Mouse (Mus musculus) neural tube, embryonic 15.5 days (tissue): ENCODE measurements at regions not wholly inside any gene's neighbourhood (a gene's known extent, or its start where the extent isn't known, plus 50 kb on each side); places are given as distances from the start of the nearest gene placed in this dataset.

ENCODE experiments used
- ATAC-seq: fragments of 200-750 bp; cut with Nextera tagmentation; 2 replicates; pipeline ENCODE4 v1.8.0; 2017; ENCODE audit warnings: mild to moderate bottlenecking, moderate TSS enrichment, moderate library complexity; ENCODE audit not compliant: low FRiP score
- H3K27ac ChIP-seq: fragments of 300-500 bp; sonication (generic); replicated peaks from 2 replicates; pipeline ENCODE4 v1.5.1; 2015; ENCODE audit warnings: mild to moderate bottlenecking, inconsistent platforms
- H3K27me3 ChIP-seq: fragments of 300-500 bp; sonication (generic); replicated peaks from 2 replicates; pipeline ENCODE4 v1.6.1; 2015; ENCODE audit warnings: inconsistent platforms
- H3K36me3 ChIP-seq: fragments of 300-500 bp; sonication (generic); 2 replicates; pipeline ENCODE4 v1.6.1; 2015; ENCODE audit warnings: inconsistent platforms
- H3K4me1 ChIP-seq: fragments of 300-500 bp; sonication (generic); 2 replicates; pipeline ENCODE4 v1.6.1; 2015; ENCODE audit warnings: inconsistent platforms
- H3K4me2 ChIP-seq: fragments of 300-500 bp; sonication (generic); 2 replicates; pipeline ENCODE4 v1.6.1; 2015; ENCODE audit warnings: inconsistent platforms, mild to moderate bottlenecking, moderate library complexity
- H3K4me3 ChIP-seq: fragments of 300-500 bp; sonication (generic); replicated peaks from 2 replicates; pipeline ENCODE4 v1.5.1; 2015; ENCODE audit warnings: mild to moderate bottlenecking, inconsistent platforms
- H3K9ac ChIP-seq: fragments of 300-500 bp; sonication (generic); replicated peaks from 2 replicates; pipeline ENCODE4 v1.6.1; 2015; ENCODE audit warnings: mild to moderate bottlenecking, inconsistent platforms
- H3K9me3 ChIP-seq: fragments of 300-500 bp; sonication (generic); replicated peaks from 2 replicates; pipeline ENCODE4 v1.6.1; 2016; ENCODE audit warnings: inconsistent platforms
- WGBS: fragments of 180-500 bp; shearing (Covaris S2); methylation state at CpG from one replicate; pipeline ENCODE4 v1.1.7; 2015; ENCODE audit warnings: mixed read lengths; 5-methylcytosine and 5-hydroxymethylcytosine counted together

DNA sequence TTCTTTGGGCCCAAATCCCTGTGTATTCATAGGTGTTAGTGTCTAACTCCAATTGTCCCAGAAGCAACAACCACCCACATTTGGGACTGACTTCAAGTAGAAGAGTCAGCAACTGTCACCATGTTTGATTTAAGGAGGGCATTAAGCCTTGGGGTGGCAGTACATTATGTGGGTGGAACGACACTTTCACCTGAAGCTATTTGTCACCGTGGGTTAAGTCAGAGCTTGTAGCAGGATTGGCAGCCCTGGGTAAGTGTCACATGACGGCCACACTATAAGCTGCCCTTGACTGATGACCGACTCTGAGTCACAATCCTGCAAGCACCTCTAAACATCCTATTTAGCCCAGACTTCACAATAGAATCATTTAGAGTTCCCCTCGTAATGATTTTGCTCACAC is 236.7 kb upstream of the A1bg start:
- no peaks in the 10 kb centered on the region for H3K9me3 ChIP-seq
- ATAC-seq: no peak
- H3K27me3 ChIP-seq: 0 out of 2 replicates have a peak, but pooled peaks cover 7% of the 10 kb centered on the region
- H3K27ac ChIP-seq: no peak overlapping the region
- H3K4me3 ChIP-seq: no peak overlapping the region
- H3K4me1 ChIP-seq: peaks cover 9% of the 10 kb centered on the region
- no peak overlapping the region for H3K9ac ChIP-seq
- no peak overlapping the region for H3K4me2 ChIP-seq
- 80% methylated on average over 5 of the region's 5 CpGs for WGBS
- H3K36me3 ChIP-seq: no peaks in the 10 kb centered on the region

DNA sequence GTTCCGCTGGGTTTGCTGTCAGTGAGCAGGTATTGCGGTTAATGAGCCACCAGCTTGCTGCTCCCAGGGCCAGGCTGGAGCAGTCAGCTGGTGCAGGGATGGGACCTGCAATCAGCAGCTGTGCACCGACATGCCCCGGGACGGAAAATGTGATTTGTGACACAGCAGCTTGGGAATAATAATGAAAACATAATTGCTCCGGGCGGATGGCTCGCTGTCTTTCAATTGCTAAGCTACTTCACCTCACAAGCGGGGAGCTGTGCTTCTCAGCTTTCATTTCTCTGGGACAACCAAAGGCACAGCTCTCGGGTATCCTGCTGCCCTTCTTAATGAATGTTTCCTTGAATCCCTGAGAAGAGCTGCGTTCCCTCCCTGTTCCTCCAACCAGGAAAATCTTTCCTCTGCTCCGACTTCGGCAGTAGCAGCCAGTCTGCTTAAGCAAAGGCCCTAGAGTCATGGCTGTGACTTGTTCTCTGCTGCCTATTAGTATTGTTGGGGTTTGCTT is 235.3 kb upstream of the A1bg start:
- 6% methylated on average over 13 of the region's 13 CpGs for WGBS
- 0 out of 2 replicates have a peak, but pooled peaks cover 7% of the 10 kb centered on the region for H3K27me3 ChIP-seq
- H3K4me1 ChIP-seq: peaks cover 9% of the 10 kb centered on the region
- H3K27ac ChIP-seq: peak overlapping the region; percentile 77
- H3K9ac ChIP-seq: peak overlapping the region; percentile 43
- peak overlapping the region; percentile 62 for H3K4me2 ChIP-seq
- H3K9me3 ChIP-seq: no peaks in the 10 kb centered on the region
- H3K36me3 ChIP-seq: no peaks in the 10 kb centered on the region
- H3K4me3 ChIP-seq: peak overlapping the region; percentile 38
- peak; percentile 87 for ATAC-seq

DNA sequence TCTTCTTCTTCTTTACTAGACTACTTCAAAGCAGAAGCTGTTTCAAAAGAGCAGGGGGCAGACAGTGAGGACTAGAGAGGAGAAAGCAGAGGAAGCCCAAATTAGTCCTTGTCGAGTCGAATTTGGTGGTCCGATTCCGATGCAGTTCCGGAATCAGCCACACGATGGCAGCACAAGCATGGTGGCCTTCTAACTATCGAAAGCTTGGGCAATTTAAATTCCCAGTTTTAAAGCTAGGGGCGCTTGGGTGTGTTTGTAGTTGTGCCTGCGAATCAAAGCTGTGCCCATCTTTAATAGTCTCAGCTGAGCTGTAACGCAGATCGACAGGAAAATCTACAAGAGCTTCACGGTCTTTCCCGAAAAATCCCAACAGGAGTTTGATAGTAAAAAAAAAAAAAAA is 234.7 kb upstream of the A1bg start:
- Histone ChIP-seq H3K4me3 (peak overlapping the region; percentile 38), H3K9ac (peak overlapping the region; percentile 43), H3K27me3 (0 out of 2 replicates have a peak, but pooled peaks cover 7% of the 10 kb centered on the region), H3K4me2 (peak overlapping the region; percentile 62), H3K36me3 (no peaks in the 10 kb centered on the region), H3K27ac (peak overlapping the region; percentile 77), H3K4me1 (peaks cover 9% of the 10 kb centered on the region), H3K9me3 (no peaks in the 10 kb centered on the region)
- 3% methylated on average over 13 of the region's 13 CpGs for WGBS
- ATAC-seq: peak; percentile 87

GRCm38 (mm10) chr15:61155530-61155929 is 232.7 kb upstream of the A1bg start:
- ATAC-seq: no peak
- no peak overlapping the region for H3K4me3 ChIP-seq
- H3K27me3 ChIP-seq: 0 out of 2 replicates have a peak, but pooled peaks cover 7% of the 10 kb centered on the region
- no peaks in the 10 kb centered on the region for H3K36me3 ChIP-seq
- no peak overlapping the region for H3K27ac ChIP-seq
- peaks cover 9% of the 10 kb centered on the region for H3K4me1 ChIP-seq
- WGBS: 68% methylated on average over 7 of the region's 7 CpGs
- H3K9ac ChIP-seq: no peak overlapping the region
- H3K9me3 ChIP-seq: no peaks in the 10 kb centered on the region
- no peak overlapping the region for H3K4me2 ChIP-seq

- WGBS: 88% methylated on average over 12 of the region's 12 CpGs
- H3K9ac ChIP-seq: no peak overlapping the region
- no peak overlapping the region for H3K27ac ChIP-seq
- no peaks in the 10 kb centered on the region for H3K9me3 ChIP-seq
- H3K4me1 ChIP-seq: peaks cover 9% of the 10 kb centered on the region
- H3K4me3 ChIP-seq: no peak overlapping the region
- H3K36me3 ChIP-seq: no peaks in the 10 kb centered on the region
- no peak overlapping the region for H3K4me2 ChIP-seq
- ATAC-seq: no peak
- H3K27me3 ChIP-seq: 0 out of 2 replicates have a peak, but pooled peaks cover 4% of the 10 kb centered on the region
Observed at GRCm38 (mm10) chr15:61154166-61154565, 231.4 kb upstream of the A1bg start.

- H3K9ac ChIP-seq: no peak overlapping the region
- no peaks in the 10 kb centered on the region for H3K4me1 ChIP-seq
- H3K36me3 ChIP-seq: no peaks in the 10 kb centered on the region
- H3K4me2 ChIP-seq: no peak overlapping the region
- 46% methylated on average over 3 of the region's 3 CpGs for WGBS
- H3K9me3 ChIP-seq: no peaks in the 10 kb centered on the region
- ATAC-seq: peak; percentile 59; the same call in 1 of the 2 replicates
- H3K4me3 ChIP-seq: no peak overlapping the region
- H3K27me3 ChIP-seq: no peaks in the 10 kb centered on the region
- no peak overlapping the region for H3K27ac ChIP-seq
Observed at GRCm38 (mm10) chr15:61142851-61143250, 220.0 kb upstream of the A1bg start.

DNA sequence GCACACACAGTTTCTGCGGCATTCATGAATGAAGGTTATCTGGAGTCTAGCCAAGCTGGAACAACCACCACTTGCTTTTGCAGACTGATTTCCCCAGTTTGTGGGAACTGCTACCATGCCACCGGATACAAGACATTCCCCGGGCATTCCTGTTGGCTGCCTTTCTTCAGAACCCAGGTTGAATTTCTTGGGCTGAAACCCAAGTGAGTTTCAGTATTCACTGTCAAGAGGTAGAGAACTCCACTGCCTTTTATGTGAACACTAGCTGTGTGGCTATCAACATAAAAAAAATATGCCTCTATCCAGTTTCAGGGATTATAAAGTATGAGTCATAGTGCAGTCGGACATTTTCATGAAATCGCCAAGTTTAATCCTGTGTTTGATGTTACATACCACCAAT is 216.3 kb upstream of the A1bg start:
- no peak for ATAC-seq
- Histone ChIP-seq H3K36me3 (no peaks in the 10 kb centered on the region), H3K27ac (no peak overlapping the region)

GRCm38 (mm10) chr15:61136781-61137180 is 214.0 kb upstream of the A1bg start:
- no peak for ATAC-seq
- Histone ChIP-seq H3K9ac (no peak overlapping the region), H3K27me3 (no peaks in the 10 kb centered on the region), H3K36me3 (no peaks in the 10 kb centered on the region), H3K4me3 (no peak overlapping the region), H3K27ac (no peak overlapping the region), H3K4me1 (no peaks in the 10 kb centered on the region), H3K4me2 (no peak overlapping the region), H3K9me3 (no peaks in the 10 kb centered on the region)
- WGBS: 52% methylated on average over 2 of the region's 2 CpGs

More for the DNA sequence above, 216.3 kb upstream of the A1bg start:
- Histone ChIP-seq H3K4me2 (no peak overlapping the region), H3K9ac (no peak overlapping the region), H3K9me3 (no peaks in the 10 kb centered on the region), H3K4me1 (no peaks in the 10 kb centered on the region), H3K4me3 (no peak overlapping the region), H3K27me3 (no peaks in the 10 kb centered on the region)
- WGBS: 85% methylated on average over 5 of the region's 5 CpGs

DNA sequence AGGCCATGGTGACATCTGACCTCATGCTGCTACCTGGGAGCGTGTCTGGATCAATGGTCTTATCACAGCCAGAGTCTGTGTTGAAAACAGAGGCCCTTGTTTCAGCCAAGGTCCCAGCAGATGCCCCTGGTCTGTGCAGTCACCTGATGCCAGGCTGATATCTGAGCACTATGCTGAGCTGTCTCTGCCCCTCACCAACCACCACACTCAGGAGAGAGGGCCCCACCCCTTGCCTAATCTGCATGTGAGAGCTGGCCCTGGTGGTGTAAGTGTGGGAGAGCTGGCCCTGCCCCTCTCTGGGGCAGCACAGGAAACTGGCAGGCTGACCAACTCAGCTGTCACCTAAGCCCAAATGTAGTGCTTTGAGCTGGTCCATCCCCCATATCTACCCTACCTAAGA is 210.5 kb upstream of the A1bg start:
- Histone ChIP-seq H3K9me3 (no peaks in the 10 kb centered on the region), H3K27ac (no peak overlapping the region), H3K9ac (no peak overlapping the region), H3K4me3 (no peak overlapping the region), H3K36me3 (no peaks in the 10 kb centered on the region), H3K4me1 (no peaks in the 10 kb centered on the region), H3K4me2 (no peak overlapping the region), H3K27me3 (no peaks in the 10 kb centered on the region)
- WGBS: 85% methylated on average over 1 of the region's 1 CpGs
- ATAC-seq: no peak

GRCm38 (mm10) chr15:61127971-61128370 is 205.2 kb upstream of the A1bg start:
- no peak for ATAC-seq

DNA sequence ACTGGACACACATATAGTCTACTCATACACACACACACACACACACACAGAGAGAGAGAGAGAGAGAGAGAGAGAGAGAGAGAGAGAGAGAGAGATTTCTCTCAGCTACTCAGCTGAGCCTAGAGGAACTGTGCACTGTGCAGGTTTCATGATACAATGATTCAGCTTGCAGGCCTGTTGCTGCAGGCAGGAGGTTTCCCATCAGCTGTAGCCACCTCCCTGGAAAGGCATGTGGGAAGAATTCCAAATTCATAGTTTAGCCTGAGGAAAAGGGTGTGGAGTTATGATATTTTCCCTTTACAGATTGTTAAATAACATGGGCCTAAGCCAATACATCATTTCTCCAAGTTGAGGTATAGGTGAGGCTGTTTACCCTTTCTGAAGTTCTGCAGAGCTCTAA is 204.3 kb upstream of the A1bg start:
- no peak overlapping the region for H3K4me3 ChIP-seq
- no peaks in the 10 kb centered on the region for H3K36me3 ChIP-seq
- no peaks in the 10 kb centered on the region for H3K27me3 ChIP-seq
- H3K9me3 ChIP-seq: no peaks in the 10 kb centered on the region
- no peak for ATAC-seq
- H3K4me1 ChIP-seq: no peaks in the 10 kb centered on the region
- H3K4me2 ChIP-seq: no peak overlapping the region
- H3K9ac ChIP-seq: no peak overlapping the region
- H3K27ac ChIP-seq: no peak overlapping the region

More at GRCm38 (mm10) chr15:61127971-61128370, 205.2 kb upstream of the A1bg start:
- no peaks in the 10 kb centered on the region for H3K9me3 ChIP-seq
- WGBS: 86% methylated on average over 2 of the region's 2 CpGs
- no peak overlapping the region for H3K9ac ChIP-seq
- no peak overlapping the region for H3K27ac ChIP-seq
- no peak overlapping the region for H3K4me2 ChIP-seq
- no peaks in the 10 kb centered on the region for H3K36me3 ChIP-seq
- H3K4me3 ChIP-seq: no peak overlapping the region
- no peaks in the 10 kb centered on the region for H3K27me3 ChIP-seq
- H3K4me1 ChIP-seq: no peaks in the 10 kb centered on the region

GRCm38 (mm10) chr15:61116912-61117311 is 194.1 kb upstream of the A1bg start:
- no peaks in the 10 kb centered on the region for H3K27me3 ChIP-seq
- no peak overlapping the region for H3K4me3 ChIP-seq
- no peak overlapping the region for H3K4me2 ChIP-seq
- no peak overlapping the region for H3K9ac ChIP-seq
- H3K4me1 ChIP-seq: no peaks in the 10 kb centered on the region
- H3K9me3 ChIP-seq: no peaks in the 10 kb centered on the region
- no peaks in the 10 kb centered on the region for H3K36me3 ChIP-seq
- WGBS: 63% methylated on average over 1 of the region's 1 CpGs
- H3K27ac ChIP-seq: no peak overlapping the region
- no peak for ATAC-seq
